Mouse (Mus musculus): ENCODE data around the gene Fbxw18.
"Not testable (repeated sequence)": the region's sequence is repeated elsewhere in the genome, so short reads cannot be mapped to it uniquely, and the experiment has no call there.

Fbxw18 gene

GRCm38 (mm10) chr9:109702600-109702999, at the start of gene Fbxw18:
TSS of gene Fbxw18 (minus strand) at chr9:109702700.
- DNase-seq, result not testable (repeated sequence)

GRCm38 (mm10) chr9:109745989-109746388, 43.5 kb upstream of the Fbxw18 start, which contains the start of gene Fbxw26:
TSS of gene Fbxw26 (minus strand) at chr9:109746089.
- DNase-seq, result not testable (repeated sequence)

DNA sequence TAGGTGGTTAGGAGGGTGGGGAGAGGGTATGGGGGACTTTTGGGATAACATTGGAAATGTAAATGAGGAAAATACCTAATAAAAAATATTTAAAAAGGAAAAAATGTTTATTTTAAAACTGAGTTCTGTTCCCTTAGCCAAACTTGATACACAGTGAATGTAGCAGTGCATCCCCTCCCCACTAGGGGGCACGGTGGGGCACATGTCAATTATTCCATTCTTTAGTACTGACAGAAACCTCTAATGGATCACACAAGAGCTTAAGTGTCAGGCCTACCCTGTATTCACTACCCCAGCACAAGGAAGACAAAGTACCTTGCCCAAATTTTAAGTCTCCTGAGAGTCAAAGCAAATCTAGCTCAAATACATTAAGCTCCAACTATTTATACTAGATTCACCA, 17.2 kb downstream of the Fbxw18 start:
- DNase-seq, result peak; percentile 21 to 25

- DNase-seq, result not testable (repeated sequence)
These were observed 37.9 kb downstream of the Fbxw18 start, which contains the start of gene Fbxw25 for GRCm38 (mm10) chr9:109664552-109664951. TSS of gene Fbxw25 (minus strand) at chr9:109664652.
